Mouse (Mus musculus) limb, embryonic 12.5 days (tissue): Measurements from ENCODE around the gene Sertad1. TPM values are rescaled to one million over a fixed set of nuclear protein-coding genes. Genes with fewer than 3 reads are reported as not detected.
A peak's percentile ranks its signal among the peaks of the same experiment; 100 is the strongest.

Experiments
- ATAC-seq: fragments of 200-750 bp; cut with Nextera tagmentation; 2 replicates; pipeline ENCODE4 v1.8.0; 2017; ENCODE audit warnings: low read depth, moderate TSS enrichment; ENCODE audit not compliant: insufficient number of reproducible peaks, insufficient read depth, low FRiP score, low TSS enrichment
- H3K27ac ChIP-seq: fragments of 300-500 bp; sonication (generic); 2 replicates; pipeline ENCODE4 v1.5.1; 2016; ENCODE audit warnings: mild to moderate bottlenecking, moderate library complexity
- H3K27me3 ChIP-seq: fragments of 300-500 bp; sonication (generic); 2 replicates; pipeline ENCODE4 v1.6.1; 2016; ENCODE audit warnings: mild to moderate bottlenecking, moderate library complexity
- H3K36me3 ChIP-seq: fragments of 300-500 bp; sonication (generic); 2 replicates; pipeline ENCODE4 v1.6.1; 2016; ENCODE audit warnings: mild to moderate bottlenecking, moderate library complexity
- H3K4me1 ChIP-seq: fragments of 300-500 bp; sonication (generic); replicated peaks from 2 replicates; pipeline ENCODE4 v1.6.1; 2016
- H3K4me2 ChIP-seq: fragments of 300-500 bp; sonication (generic); 2 replicates; pipeline ENCODE4 v1.6.1; 2016; ENCODE audit warnings: mild to moderate bottlenecking, moderate library complexity
- H3K4me3 ChIP-seq: fragments of 300-500 bp; sonication (generic); replicated peaks from 2 replicates; pipeline ENCODE4 v1.5.1; 2016; ENCODE audit warnings: mild to moderate bottlenecking
- H3K9ac ChIP-seq: fragments of 300-500 bp; sonication (generic); replicated peaks from 2 replicates; pipeline ENCODE4 v1.6.1; 2016; ENCODE audit warnings: mild to moderate bottlenecking, moderate library complexity
- H3K9me3 ChIP-seq: fragments of 300-500 bp; sonication (generic); 2 replicates; pipeline ENCODE4 v1.6.1; 2016; ENCODE audit warnings: mild to moderate bottlenecking, moderate library complexity
- WGBS: fragments of 180-500 bp; shearing (Covaris S2); methylation state at CpG from one replicate; pipeline ENCODE4 v1.1.7; 2016; 5-methylcytosine and 5-hydroxymethylcytosine counted together
- polyA plus RNA-seq: library from polyadenylated mRNA; unstranded; fragments of >200 nt; fragmentation: Nextera tagmentation; extraction: Ambion mirVana; gene quantifications from 2 replicates; pipeline ENCODE4 v1.2.1, GENCODE M21; 2016

The Sertad1 gene
- polyA plus RNA-seq = 29.4 and 30.4 TPM in 2 replicates

- Histone ChIP-seq H3K4me1 (peaks cover 51% of the 10 kb centered on the region), H3K36me3 (peaks cover 10% of the 10 kb centered on the region), H3K27me3 (no peaks in the 10 kb centered on the region), H3K27ac (peak within 1 kb of the TSS; percentile 98), H3K4me3 (peak within 1 kb of the TSS; percentile 76), H3K4me2 (peak within 1 kb of the TSS; percentile 74), H3K9me3 (no peaks in the 10 kb centered on the region), H3K9ac (peak within 1 kb of the TSS; percentile 90)
- ATAC-seq = peak; percentile 95
- under 1% methylated on average over 77 of the region's 80 CpGs for WGBS
These were observed at the start of gene Sertad1 for GRCm38 (mm10) chr7:27486770-27487697. Gene Sertad1, plus strand, starts transcription at chr7:27486910.

DNA sequence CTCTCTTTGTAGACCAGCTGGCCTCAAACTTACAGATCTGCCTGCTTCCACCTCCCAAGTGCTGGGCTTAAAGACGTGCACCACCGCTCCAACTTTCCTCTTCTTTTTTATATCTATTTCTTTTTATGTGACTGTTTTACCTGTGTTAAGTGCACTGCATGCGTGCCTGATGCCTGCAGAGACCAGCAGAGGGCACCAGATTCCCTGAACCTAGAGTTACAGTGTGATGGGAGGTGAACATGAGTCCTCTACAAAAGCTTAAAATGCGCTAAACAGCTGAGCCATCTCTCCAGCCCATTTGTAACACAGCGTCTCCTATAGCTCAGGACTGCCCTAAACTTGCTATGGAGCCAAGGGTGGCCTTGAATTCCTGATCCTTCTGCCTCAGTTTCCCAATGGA is 49.2 kb upstream of the Sertad1 start:
- ATAC-seq = no peak
- no peak overlapping the region for H3K4me2 ChIP-seq
- peaks cover 32% of the 10 kb centered on the region for H3K27me3 ChIP-seq
- peaks cover 15% of the 10 kb centered on the region; the same call in 1 of the 2 replicates for H3K9me3 ChIP-seq
- 61% methylated on average over 5 of the region's 5 CpGs for WGBS
- H3K27ac ChIP-seq = no peak overlapping the region
- no peaks in the 10 kb centered on the region for H3K4me1 ChIP-seq
- H3K9ac ChIP-seq = no peak overlapping the region
- no peaks in the 10 kb centered on the region for H3K36me3 ChIP-seq
- no peak overlapping the region for H3K4me3 ChIP-seq

DNA sequence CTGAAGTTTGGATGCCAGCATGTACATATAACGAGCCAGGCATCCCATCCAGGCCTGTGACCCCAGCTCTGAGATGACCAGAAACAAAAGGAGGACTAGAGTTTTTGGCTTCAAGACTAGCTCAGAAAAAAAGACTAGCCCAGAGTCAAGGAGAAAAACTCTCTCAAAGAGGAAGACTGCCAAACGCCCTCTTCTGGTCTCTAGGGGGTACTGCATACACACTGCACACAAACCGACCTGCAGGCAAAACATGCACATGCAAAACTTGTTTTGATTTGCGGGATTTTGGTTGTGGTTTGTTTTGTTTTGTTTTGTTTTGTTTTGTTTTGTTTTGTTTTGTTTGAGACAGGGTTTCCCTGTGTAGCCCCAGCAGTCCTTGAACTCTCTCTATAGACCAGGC is 46.7 kb upstream of the Sertad1 start:
- ATAC-seq = no peak
- no peaks in the 10 kb centered on the region for H3K36me3 ChIP-seq
- H3K27ac ChIP-seq = no peak overlapping the region
- H3K4me1 ChIP-seq = no peaks in the 10 kb centered on the region
- H3K9me3 ChIP-seq = peaks cover 15% of the 10 kb centered on the region; the same call in 1 of the 2 replicates
- WGBS = 80% methylated on average over 4 of the region's 4 CpGs
- H3K27me3 ChIP-seq = peaks cover 17% of the 10 kb centered on the region
- H3K9ac ChIP-seq = no peak overlapping the region
- H3K4me2 ChIP-seq = no peak overlapping the region
- H3K4me3 ChIP-seq = no peak overlapping the region

DNA sequence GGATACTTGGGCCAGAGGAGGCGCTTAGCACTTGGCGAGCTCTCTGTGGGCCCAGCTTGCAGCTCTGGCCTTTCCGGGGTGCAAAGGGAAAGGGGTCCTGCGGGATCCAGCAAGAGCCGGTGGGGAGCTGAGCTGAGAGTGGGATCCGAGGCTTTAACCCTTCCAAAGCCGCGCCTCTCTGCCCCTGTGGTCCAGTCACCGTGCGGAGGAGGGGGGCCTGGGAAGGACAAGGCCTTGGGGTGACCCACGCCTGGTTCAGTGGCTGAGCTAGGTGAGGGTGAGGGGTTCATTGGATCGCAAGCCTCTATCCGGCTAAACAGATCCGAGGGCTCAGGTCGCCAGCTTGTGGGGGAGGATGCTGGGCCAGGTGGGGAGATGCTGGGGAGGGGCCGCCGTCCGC is 40.7 kb upstream of the Sertad1 start:
- Histone ChIP-seq H3K36me3 (no peaks in the 10 kb centered on the region), H3K9me3 (no peaks in the 10 kb centered on the region), H3K9ac (peak overlapping the region; percentile 69), H3K27me3 (peaks cover 40% of the 10 kb centered on the region), H3K4me3 (peak overlapping the region; percentile 57), H3K4me1 (peaks cover 18% of the 10 kb centered on the region), H3K27ac (no peak overlapping the region), H3K4me2 (peak overlapping the region; percentile 97)
- WGBS = 3% methylated on average over 18 of the region's 18 CpGs
- ATAC-seq = no peak

GRCm38 (mm10) chr7:27446521-27447418 is 39.9 kb upstream of the Sertad1 start:
- H3K27ac ChIP-seq = no peak overlapping the region
- no peaks in the 10 kb centered on the region for H3K36me3 ChIP-seq
- WGBS = 13% methylated on average over 35 of the region's 53 CpGs
- peak overlapping the region; percentile 97 for H3K4me2 ChIP-seq
- H3K9ac ChIP-seq = peak overlapping the region; percentile 69
- no peak; the same call in 1 of the 2 replicates for ATAC-seq
- peaks cover 40% of the 10 kb centered on the region for H3K27me3 ChIP-seq
- H3K9me3 ChIP-seq = no peaks in the 10 kb centered on the region
- H3K4me1 ChIP-seq = peaks cover 18% of the 10 kb centered on the region
- peak overlapping the region; percentile 57 for H3K4me3 ChIP-seq

- Histone ChIP-seq H3K27me3 (peaks cover 40% of the 10 kb centered on the region), H3K9ac (peak within 1 kb of the TSS; percentile 69), H3K4me3 (peak within 1 kb of the TSS; percentile 57), H3K36me3 (no peaks in the 10 kb centered on the region), H3K4me2 (peak within 1 kb of the TSS; percentile 97), H3K4me1 (peaks cover 18% of the 10 kb centered on the region), H3K9me3 (no peaks in the 10 kb centered on the region), H3K27ac (peak within 1 kb of the TSS; percentile 23; the same call in 1 of the 2 replicates)
- 1% methylated on average over 54 of the region's 54 CpGs for WGBS
- ATAC-seq = peak; percentile 91
These were observed 39.1 kb upstream of the Sertad1 start, which contains the start of the genes Sptbn4 and Blvrb for GRCm38 (mm10) chr7:27447419-27448286. Gene Sptbn4, minus strand, starts transcription at chr7:27447686. Gene Blvrb, plus strand, starts transcription at chr7:27447978.

GRCm38 (mm10) chr7:27448421-27449206 is 38.1 kb upstream of the Sertad1 start:
- WGBS = 60% methylated on average over 15 of the region's 15 CpGs
- Histone ChIP-seq H3K36me3 (no peaks in the 10 kb centered on the region), H3K4me3 (peak overlapping the region; percentile 57), H3K27ac (no peak overlapping the region; the same call in 1 of the 2 replicates), H3K27me3 (peaks cover 40% of the 10 kb centered on the region), H3K9ac (peak overlapping the region; percentile 52; the same call in 1 of the 2 replicates), H3K9me3 (no peaks in the 10 kb centered on the region), H3K4me1 (peaks cover 18% of the 10 kb centered on the region), H3K4me2 (peak overlapping the region; percentile 87)
- no peak for ATAC-seq

DNA sequence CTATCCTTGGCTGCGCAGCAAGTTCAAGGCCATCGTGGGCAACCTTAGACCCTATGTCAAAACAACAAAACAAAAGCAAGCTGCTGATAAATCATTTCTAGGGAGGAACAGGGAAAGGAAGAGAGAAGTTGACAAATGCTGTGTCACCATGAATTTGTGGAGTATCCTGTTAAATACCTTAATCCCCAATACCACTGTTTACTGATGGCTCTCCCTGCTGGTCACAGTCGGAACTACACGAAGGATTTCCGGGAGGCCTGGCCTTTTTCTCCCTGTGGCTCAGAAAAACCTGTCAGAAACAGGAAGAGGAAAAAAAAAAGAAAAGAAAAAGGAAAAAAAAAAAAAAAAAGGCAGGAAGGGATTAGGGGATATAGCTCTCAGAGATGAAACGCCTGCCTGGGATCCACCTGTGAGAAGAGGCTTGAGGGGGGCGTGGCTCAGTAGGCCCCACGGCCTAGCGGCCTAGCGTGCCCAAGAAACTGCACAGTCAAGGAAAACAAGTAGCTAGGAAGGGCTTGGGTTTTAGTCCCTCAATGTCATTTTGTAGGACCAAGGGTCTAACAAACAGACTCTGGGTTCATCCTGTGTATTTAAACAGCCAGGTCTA is 37.4 kb upstream of the Sertad1 start:
- H3K4me3 ChIP-seq = 0 out of 2 replicates have a peak overlapping the region, but pooled peaks have one; percentile 57
- 59% methylated on average over 10 of the region's 10 CpGs for WGBS
- no peak overlapping the region for H3K4me2 ChIP-seq
- H3K9ac ChIP-seq = no peak overlapping the region
- H3K36me3 ChIP-seq = no peaks in the 10 kb centered on the region
- H3K9me3 ChIP-seq = no peaks in the 10 kb centered on the region
- peaks cover 18% of the 10 kb centered on the region for H3K4me1 ChIP-seq
- ATAC-seq = no peak
- H3K27me3 ChIP-seq = peaks cover 38% of the 10 kb centered on the region
- no peak overlapping the region for H3K27ac ChIP-seq

DNA sequence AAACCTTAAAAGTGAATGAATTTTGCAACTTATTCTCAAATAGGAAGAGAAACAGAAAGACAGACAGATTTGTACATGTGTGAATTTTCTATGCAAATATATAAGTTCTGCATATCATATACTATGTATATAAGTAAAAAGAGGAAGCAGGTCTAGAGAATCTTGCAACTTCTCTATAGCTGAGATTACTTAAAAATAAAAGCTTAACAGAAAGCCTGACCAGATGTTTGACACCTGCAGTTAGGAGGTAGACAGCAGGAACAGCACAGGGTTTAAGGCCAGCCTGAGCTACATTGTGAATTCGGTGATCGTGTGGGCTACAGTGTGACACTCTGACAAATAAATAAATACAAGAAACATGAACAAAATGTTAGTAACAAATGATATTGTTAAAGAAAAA is 35.4 kb upstream of the Sertad1 start:
- Histone ChIP-seq H3K4me2 (no peak overlapping the region), H3K9ac (no peak overlapping the region), H3K27me3 (peaks cover 18% of the 10 kb centered on the region), H3K9me3 (no peaks in the 10 kb centered on the region), H3K4me1 (peaks cover 18% of the 10 kb centered on the region), H3K4me3 (no peak overlapping the region), H3K27ac (no peak overlapping the region), H3K36me3 (no peaks in the 10 kb centered on the region)
- 92% methylated on average over 2 of the region's 2 CpGs for WGBS
- ATAC-seq = no peak
